Mouse (Mus musculus) mammary gland, adult 2 months (tissue): ENCODE results near the gene Slc2a10. TPM values are rescaled to one million over a fixed set of nuclear protein-coding genes. Genes with fewer than 3 reads are reported as not detected.

Experiments
- polyA plus RNA-seq: library from polyadenylated mRNA; depleted of rRNA; stranded (reverse); fragments of >200 nt; gene quantifications from 2 replicates; pipeline ENCODE4 v1.2.3, GENCODE M21; 2012; ENCODE audit warnings: low replicate concordance; rRNA removed

Gene Slc2a10
- polyA plus RNA-seq = 6.5 and 7.3 TPM in 2 replicates

DNA sequence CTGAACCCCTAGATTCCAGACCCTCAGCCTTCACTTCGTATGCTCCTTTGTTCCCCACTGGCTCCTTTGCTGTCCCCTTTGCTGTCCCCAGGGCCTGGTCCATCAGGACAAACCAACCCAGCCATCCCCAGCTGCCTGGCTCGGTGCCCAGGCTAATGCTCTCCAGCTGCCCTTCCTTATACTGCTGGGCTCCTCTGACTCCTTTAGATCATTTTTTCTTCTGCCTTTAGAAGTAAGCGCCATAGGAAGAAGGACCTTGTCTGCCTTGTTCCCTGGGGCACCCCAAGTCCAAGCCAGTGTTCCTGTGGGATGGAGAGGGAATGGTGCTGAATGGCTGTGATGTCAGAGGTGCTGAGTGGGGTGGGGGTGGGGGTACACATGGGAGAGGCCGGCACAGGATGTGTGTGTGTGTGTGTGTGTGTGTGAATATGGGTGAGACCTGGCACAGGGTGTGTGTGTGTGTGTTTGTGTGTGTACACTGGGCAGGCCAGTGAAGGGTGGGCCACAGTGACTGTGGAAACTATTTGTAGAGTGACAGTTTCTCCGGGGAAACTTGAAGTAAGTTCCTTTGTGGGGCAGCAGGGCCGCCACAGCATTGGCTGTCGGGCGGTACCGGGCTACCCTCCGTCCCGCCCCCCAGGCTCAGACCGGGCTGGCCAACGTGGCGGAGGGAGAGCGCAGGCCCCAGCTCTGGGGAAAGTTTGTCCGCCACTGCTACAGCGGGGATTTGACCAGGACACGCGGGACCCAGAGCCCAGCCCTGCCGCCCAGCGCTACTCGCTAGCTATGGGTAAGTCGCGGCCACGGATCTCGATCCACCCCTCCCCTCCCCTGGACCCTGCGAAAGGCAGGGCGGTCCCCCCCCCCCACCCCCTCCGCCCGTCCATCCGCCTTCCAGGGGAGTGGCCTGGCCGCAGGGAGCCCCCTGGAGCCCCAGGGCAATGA is at the start of gene Slc2a10:
Gene Slc2a10 (plus strand): TSS at position 529 of the 945 bp plus-strand sequence.

GRCm38 (mm10) chr2:165473003-165473402 is 30.6 kb upstream of the Slc2a10 start, which contains the start of gene Slc13a3:
Gene Slc13a3, minus strand, starts transcription at chr2:165473230.

GRCm38 (mm10) chr2:165492648-165493553 is 10.7 kb upstream of the Slc2a10 start, which contains the start of gene Trp53rka:
Gene Trp53rka, minus strand, starts transcription at chr2:165493324.

Other genes starting within 250 kb of the Slc2a10 start
- 78.4 and 86.8 TPM in 2 replicates for gene Slc35c2, start 215.9 kb upstream of the Slc2a10 start, polyA plus RNA-seq
- gene Elmo2, start 177.3 kb upstream of the Slc2a10 start, polyA plus RNA-seq = 77.5 and 109 TPM in 2 replicates
- gene Zfp663, start 135.1 kb upstream of the Slc2a10 start, polyA plus RNA-seq = not detected in 2 replicates
- 1.3 and 2.2 TPM in 2 replicates for gene Zfp334, start 115.5 kb upstream of the Slc2a10 start, polyA plus RNA-seq
- gene Ocstamp, start 103.4 kb upstream of the Slc2a10 start, polyA plus RNA-seq = 0.79 and 1.0 TPM in 2 replicates
- 5.3 and 5.8 TPM in 2 replicates for gene Slc13a3, start 30.6 kb upstream of the Slc2a10 start, polyA plus RNA-seq
- 19.2 and 28.1 TPM in 2 replicates for gene Trp53rka, start 10.5 kb upstream of the Slc2a10 start, polyA plus RNA-seq
- gene Eya2, start 91.2 kb downstream of the Slc2a10 start, polyA plus RNA-seq = 29.8 and 36.4 TPM in 2 replicates